Mouse (Mus musculus) embryo, embryonic 11.5 days (tissue): ENCODE results near the gene Setd4.

Experiments
- DNase-seq: peaks from one replicate; pipeline ENCODE4 v3.0.0-alpha.2; 2012; ENCODE audit warnings: low read depth, low spot score

Setd4 gene

GRCm38 (mm10) chr16:93546354-93546965 is 57.4 kb downstream of the Setd4 start:
- no peak for DNase-seq

- no peak for DNase-seq
Observed at GRCm38 (mm10) chr16:93544931-93545330, 58.9 kb downstream of the Setd4 start.

- peak; percentile 74 for DNase-seq
Observed at GRCm38 (mm10) chr16:93543704-93544103, 60.2 kb downstream of the Setd4 start.

DNA sequence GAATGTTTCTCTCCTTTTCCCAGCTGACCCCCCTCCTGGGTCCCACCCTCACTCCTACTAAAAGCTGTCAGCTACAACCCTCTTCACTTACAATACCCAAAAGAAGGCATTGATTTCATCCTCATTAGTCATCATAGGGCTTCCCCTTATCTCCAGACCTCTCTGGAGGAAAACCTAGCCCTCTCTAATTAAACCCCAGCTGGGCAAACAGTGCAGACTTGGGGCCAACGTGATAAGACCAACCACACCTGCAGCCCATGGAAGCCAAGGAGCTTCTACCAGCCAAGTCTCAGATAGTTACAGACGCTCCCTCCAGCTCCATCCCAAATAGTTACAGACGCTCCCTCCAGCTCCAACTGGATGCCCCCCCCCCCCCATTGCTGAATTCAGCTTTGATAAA is 64.0 kb downstream of the Setd4 start:
- no peak for DNase-seq

- DNase-seq: no peak
Observed at GRCm38 (mm10) chr16:93535151-93535853, 68.6 kb downstream of the Setd4 start.
